Mouse (Mus musculus): Measurements from ENCODE around the gene Gpr21.

- TF ChIP-seq TCF12 (IDR thresholded peaks at IDR 0.05; ENCODE audit: insufficient read depth, poor library complexity, severe bottlenecking), result no peak
- TF ChIP-seq E2F4 (IDR thresholded peaks at IDR 0.05; ENCODE audit: insufficient read depth), result no peak
- no peak for TF ChIP-seq POLR2A (IDR thresholded peaks at IDR 0.05; ENCODE audit: insufficient read length, low read depth)
- no peak for TF ChIP-seq POLR2AphosphoS2 (IDR thresholded peaks at IDR 0.05; ENCODE audit: insufficient read length, low read depth)
- TF ChIP-seq MAX (IDR thresholded peaks at IDR 0.05; ENCODE audit: low read depth), result no peak
- TF ChIP-seq REST (IDR thresholded peaks at IDR 0.05; ENCODE audit: insufficient read depth, insufficient read length), result no peak
- TF ChIP-seq MYOD1 (IDR thresholded peaks at IDR 0.05; ENCODE audit: control insufficient read depth in 1 of 3, insufficient read length in 2 of 3, low read depth in 2 of 3), result no peak
- no peak for TF ChIP-seq CEBPB (IDR thresholded peaks at IDR 0.05; ENCODE audit: insufficient read depth, poor library complexity, severe bottlenecking)
- no peak for TF ChIP-seq USF1 (IDR thresholded peaks at IDR 0.05; ENCODE audit: low read depth)
Measured at GRCm38 (mm10) chr2:37484165-37484564, 32.0 kb upstream of the Gpr21 start.

Data from myocyte (in vitro differentiated cells).